Mouse (Mus musculus) hindbrain, embryonic 14.5 days (tissue): Measurements from ENCODE around the gene Thrb. TPM values are rescaled to one million over a fixed set of nuclear protein-coding genes. Genes with fewer than 3 reads are reported as not detected.

Experiments used
- ATAC-seq: fragments of 200-750 bp; cut with Nextera tagmentation; 2 replicates; pipeline ENCODE4 v1.8.0; 2017; ENCODE audit warnings: moderate number of reproducible peaks, mild to moderate bottlenecking, moderate TSS enrichment, moderate library complexity; ENCODE audit not compliant: low FRiP score
- DNase-seq: peaks from one replicate; pipeline ENCODE4 v3.0.0-alpha.2; 2015; ENCODE audit warnings: low spot score
- H3K27ac ChIP-seq: fragments of 300-500 bp; sonication (generic); 2 replicates; pipeline ENCODE4 v1.5.1; 2014; ENCODE audit warnings: mild to moderate bottlenecking, moderate library complexity
- H3K27me3 ChIP-seq: fragments of 300-500 bp; sonication (generic); 2 replicates; pipeline ENCODE4 v1.6.1; 2014; ENCODE audit warnings: mild to moderate bottlenecking, low read length, mixed read lengths; ENCODE audit not compliant: control insufficient read depth, insufficient read depth
- H3K36me3 ChIP-seq: fragments of 300-500 bp; sonication (generic); replicated peaks from 2 replicates; pipeline ENCODE4 v1.6.1; 2014; ENCODE audit not compliant: control insufficient read depth, insufficient read depth
- H3K4me1 ChIP-seq: fragments of 300-500 bp; sonication (generic); replicated peaks from 2 replicates; pipeline ENCODE4 v1.6.1; 2014; ENCODE audit warnings: antibody characterized with exemption, low read length, mixed read lengths; ENCODE audit not compliant: control insufficient read depth, insufficient read depth
- H3K4me2 ChIP-seq: fragments of 300-500 bp; sonication (generic); replicated peaks from 2 replicates; pipeline ENCODE4 v1.6.1; 2014; ENCODE audit warnings: mild to moderate bottlenecking, moderate library complexity
- H3K4me3 ChIP-seq: fragments of 300-500 bp; sonication (generic); replicated peaks from 2 replicates; pipeline ENCODE4 v1.5.1; 2014; ENCODE audit warnings: mild to moderate bottlenecking, low read length
- H3K9ac ChIP-seq: fragments of 300-500 bp; sonication (generic); 2 replicates; pipeline ENCODE4 v1.6.1; 2014
- H3K9me3 ChIP-seq: fragments of 300-500 bp; sonication (generic); 2 replicates; pipeline ENCODE4 v1.6.1; 2016; ENCODE audit warnings: low read length; ENCODE audit not compliant: control insufficient read depth
- WGBS: fragments of 180-500 bp; shearing (Covaris S2); extraction: QIAGEN DNeasy Blood & Tissue Kit; methylation state at CpG from one replicate; pipeline ENCODE4 v1.1.7; 2014; 5-methylcytosine and 5-hydroxymethylcytosine counted together
- polyA plus RNA-seq: library from polyadenylated mRNA; unstranded; fragments of >200 nt; fragmentation: Nextera tagmentation; extraction: Ambion mirVana; gene quantifications from 2 replicates; pipeline ENCODE4 v1.2.1, GENCODE M21; 2014

Gene Thrb
- polyA plus RNA-seq, 1 experiment from 2014 or later, result 1.4 TPM

- ATAC-seq, result no peak
- no peak overlapping the region for H3K4me2 ChIP-seq
- DNase-seq, result no peak
- no peak overlapping the region for H3K4me3 ChIP-seq
- H3K9me3 ChIP-seq, result no peaks in the 10 kb centered on the region
- WGBS, result 82% methylated on average over 4 of the region's 4 CpGs
- H3K27ac ChIP-seq, result no peak overlapping the region
- no peaks in the 10 kb centered on the region for H3K4me1 ChIP-seq
- no peaks in the 10 kb centered on the region for H3K36me3 ChIP-seq
- H3K9ac ChIP-seq, result no peak overlapping the region
- no peaks in the 10 kb centered on the region for H3K27me3 ChIP-seq
Observed at GRCm38 (mm10) chr14:17972132-17972531, 312.1 kb downstream of the Thrb start.

GRCm38 (mm10) chr14:17972665-17973064, 312.6 kb downstream of the Thrb start:
- H3K27ac ChIP-seq, result no peak overlapping the region
- no peak for DNase-seq
- 78% methylated on average over 6 of the region's 6 CpGs for WGBS
- no peak overlapping the region for H3K4me2 ChIP-seq
- ATAC-seq, result no peak; the same call in 1 of the 2 replicates
- H3K9me3 ChIP-seq, result no peaks in the 10 kb centered on the region
- no peaks in the 10 kb centered on the region for H3K27me3 ChIP-seq
- H3K36me3 ChIP-seq, result no peaks in the 10 kb centered on the region
- H3K9ac ChIP-seq, result no peak overlapping the region
- H3K4me3 ChIP-seq, result no peak overlapping the region
- H3K4me1 ChIP-seq, result no peaks in the 10 kb centered on the region

- Histone ChIP-seq H3K27me3 (no peaks in the 10 kb centered on the region), H3K4me3 (no peak overlapping the region), H3K9ac (no peak overlapping the region), H3K4me2 (no peak overlapping the region), H3K36me3 (no peaks in the 10 kb centered on the region), H3K4me1 (no peaks in the 10 kb centered on the region), H3K27ac (no peak overlapping the region), H3K9me3 (no peaks in the 10 kb centered on the region)
- no peak for ATAC-seq
- WGBS, result 91% methylated on average over 1 of the region's 1 CpGs
- no peak for DNase-seq
Observed at GRCm38 (mm10) chr14:17975786-17976185, 315.7 kb downstream of the Thrb start.

GRCm38 (mm10) chr14:17978259-17978658, 318.2 kb downstream of the Thrb start:
- ATAC-seq (no peak), DNase-seq (no peak)
- Histone ChIP-seq H3K4me2 (no peak overlapping the region), H3K36me3 (no peaks in the 10 kb centered on the region), H3K9me3 (no peaks in the 10 kb centered on the region), H3K27ac (no peak overlapping the region), H3K4me3 (no peak overlapping the region), H3K9ac (no peak overlapping the region), H3K27me3 (no peaks in the 10 kb centered on the region), H3K4me1 (no peaks in the 10 kb centered on the region)

GRCm38 (mm10) chr14:17981258-17981657, 321.2 kb downstream of the Thrb start:
- Histone ChIP-seq H3K4me1 (no peaks in the 10 kb centered on the region), H3K36me3 (no peaks in the 10 kb centered on the region), H3K9ac (no peak overlapping the region), H3K4me3 (no peak overlapping the region), H3K27me3 (no peaks in the 10 kb centered on the region), H3K4me2 (no peak overlapping the region), H3K9me3 (no peaks in the 10 kb centered on the region), H3K27ac (no peak overlapping the region)
- 81% methylated on average over 3 of the region's 3 CpGs for WGBS
- DNase-seq (no peak), ATAC-seq (no peak)

- no peaks in the 10 kb centered on the region for H3K36me3 ChIP-seq
- no peak overlapping the region for H3K4me2 ChIP-seq
- 89% methylated on average over 5 of the region's 5 CpGs for WGBS
- H3K4me1 ChIP-seq, result no peaks in the 10 kb centered on the region
- DNase-seq, result no peak
- no peak overlapping the region for H3K4me3 ChIP-seq
- H3K27me3 ChIP-seq, result no peaks in the 10 kb centered on the region
- H3K9ac ChIP-seq, result no peak overlapping the region
- H3K27ac ChIP-seq, result no peak overlapping the region
- no peak for ATAC-seq
- no peaks in the 10 kb centered on the region for H3K9me3 ChIP-seq
Observed at GRCm38 (mm10) chr14:17982017-17982416, 322.0 kb downstream of the Thrb start.

- Histone ChIP-seq H3K4me3 (no peak overlapping the region), H3K4me2 (no peak overlapping the region), H3K4me1 (no peaks in the 10 kb centered on the region), H3K9ac (no peak overlapping the region), H3K36me3 (no peaks in the 10 kb centered on the region), H3K27me3 (no peaks in the 10 kb centered on the region), H3K9me3 (no peaks in the 10 kb centered on the region), H3K27ac (no peak overlapping the region)
- WGBS, result 87% methylated on average over 3 of the region's 3 CpGs
- ATAC-seq, result no peak
- no peak for DNase-seq
Observed at GRCm38 (mm10) chr14:17983390-17983789, 323.3 kb downstream of the Thrb start.

GRCm38 (mm10) chr14:17983839-17984238, 323.8 kb downstream of the Thrb start:
- WGBS, result 58% methylated on average over 6 of the region's 6 CpGs
- H3K27me3 ChIP-seq, result no peaks in the 10 kb centered on the region
- no peaks in the 10 kb centered on the region for H3K9me3 ChIP-seq
- H3K4me1 ChIP-seq, result no peaks in the 10 kb centered on the region
- DNase-seq (no peak), ATAC-seq (no peak)
- no peak overlapping the region for H3K4me2 ChIP-seq
- H3K36me3 ChIP-seq, result no peaks in the 10 kb centered on the region
- H3K27ac ChIP-seq, result no peak overlapping the region
- H3K4me3 ChIP-seq, result no peak overlapping the region
- H3K9ac ChIP-seq, result no peak overlapping the region

- DNase-seq (no peak), ATAC-seq (no peak)
- H3K9ac ChIP-seq, result no peak overlapping the region
- H3K4me1 ChIP-seq, result no peaks in the 10 kb centered on the region
- H3K36me3 ChIP-seq, result no peaks in the 10 kb centered on the region
- no peak overlapping the region for H3K4me3 ChIP-seq
- H3K4me2 ChIP-seq, result no peak overlapping the region
- H3K27ac ChIP-seq, result no peak overlapping the region
- H3K9me3 ChIP-seq, result no peaks in the 10 kb centered on the region
- no peaks in the 10 kb centered on the region for H3K27me3 ChIP-seq
- WGBS, result 84% methylated on average over 2 of the region's 2 CpGs
Observed at GRCm38 (mm10) chr14:17988580-17988979, 328.5 kb downstream of the Thrb start.

GRCm38 (mm10) chr14:17989182-17989581, 329.1 kb downstream of the Thrb start:
- no peak overlapping the region for H3K27ac ChIP-seq
- H3K4me1 ChIP-seq, result no peaks in the 10 kb centered on the region
- H3K4me2 ChIP-seq, result no peak overlapping the region
- 88% methylated on average over 4 of the region's 4 CpGs for WGBS
- H3K9me3 ChIP-seq, result no peaks in the 10 kb centered on the region
- no peak for ATAC-seq
- H3K36me3 ChIP-seq, result no peaks in the 10 kb centered on the region
- DNase-seq, result no peak
- no peaks in the 10 kb centered on the region for H3K27me3 ChIP-seq
- no peak overlapping the region for H3K4me3 ChIP-seq
- no peak overlapping the region for H3K9ac ChIP-seq
